Mouse (Mus musculus) adrenal gland, postnatal 25 days (tissue): ENCODE measurements around the gene Fcer1g. TPM values are rescaled to one million over a fixed set of nuclear protein-coding genes. Genes with fewer than 3 reads are reported as not detected.
"Not testable (repeated sequence)": the region's sequence is repeated elsewhere in the genome, so short reads cannot be mapped to it uniquely, and the experiment has no call there.

ENCODE experiments used
- DNase-seq: peaks from one replicate; pipeline ENCODE4 v3.0.0; 2021; ENCODE audit warnings: mixed read lengths
- total RNA-seq: library from RNA; stranded (reverse); gene quantifications from 2 replicates; pipeline ENCODE4 v1.2.3, GENCODE M21; 2021

The Fcer1g gene
- total RNA-seq, 1 experiment from 2014 or later: 11.1 TPM

GRCm38 (mm10) chr1:171241952-171242351 lies 7.8 kb upstream of the Fcer1g start:
- not testable (repeated sequence) for DNase-seq

GRCm38 (mm10) chr1:171240911-171241310 lies 6.7 kb upstream of the Fcer1g start:
- DNase-seq: no peak

GRCm38 (mm10) chr1:171239992-171240744 lies 6.0 kb upstream of the Fcer1g start:
- no peak for DNase-seq

GRCm38 (mm10) chr1:171238463-171238862 lies 4.3 kb upstream of the Fcer1g start:
- DNase-seq: peak; percentile 71

GRCm38 (mm10) chr1:171237438-171237837 lies 3.3 kb upstream of the Fcer1g start:
- DNase-seq: no peak

GRCm38 (mm10) chr1:171235791-171236190 lies 1.6 kb upstream of the Fcer1g start:
- no peak for DNase-seq

GRCm38 (mm10) chr1:171234538-171234937 lies 373 bp upstream of the Fcer1g start:
- DNase-seq: no peak

GRCm38 (mm10) chr1:171232800-171233730 lies 1.1 kb downstream of the Fcer1g start:
- DNase-seq: no peak

GRCm38 (mm10) chr1:171232348-171232747 lies 1.8 kb downstream of the Fcer1g start:
- no peak for DNase-seq

GRCm38 (mm10) chr1:171231844-171232243 lies 2.3 kb downstream of the Fcer1g start:
- DNase-seq: no peak

GRCm38 (mm10) chr1:171230215-171230614 lies 4.0 kb downstream of the Fcer1g start:
- no peak for DNase-seq

- DNase-seq: no peak
Measured at GRCm38 (mm10) chr1:171229750-171230149, 4.4 kb downstream of the Fcer1g start.

- no peak for DNase-seq
Measured at GRCm38 (mm10) chr1:171227879-171228278, 6.3 kb downstream of the Fcer1g start.

- no peak for DNase-seq
Measured at GRCm38 (mm10) chr1:171226780-171227179, 7.4 kb downstream of the Fcer1g start.

- DNase-seq: no peak
Measured at GRCm38 (mm10) chr1:171224857-171225256, 9.3 kb downstream of the Fcer1g start, which contains the start of gene Apoa2. Gene Apoa2, plus strand, starts transcription at chr1:171225054.

GRCm38 (mm10) chr1:171223796-171224195 lies 10.4 kb downstream of the Fcer1g start:
- DNase-seq: peak; percentile 65

GRCm38 (mm10) chr1:171223168-171223567 lies 11.0 kb downstream of the Fcer1g start:
- DNase-seq: no peak

GRCm38 (mm10) chr1:171222238-171223155 lies 11.7 kb downstream of the Fcer1g start, which contains the start of gene Tomm40l:
Gene Tomm40l, minus strand, starts transcription at chr1:171222514.
- peak; percentile 82 for DNase-seq

- DNase-seq: no peak
Measured at GRCm38 (mm10) chr1:171221281-171222193, 12.6 kb downstream of the Fcer1g start.

GRCm38 (mm10) chr1:171220871-171221270 lies 13.3 kb downstream of the Fcer1g start:
- peak; percentile 85 for DNase-seq
